Mouse (Mus musculus) regulatory T cell (primary cell): ENCODE results near the gene Tecr.

Experiments used
- in situ Hi-C: fragments of 300-600 bp; cut with MboI, MseI; formaldehyde crosslinking; loops from one replicate; pipeline ENCODE4 v1.15.1; 2025; ENCODE audit warnings: high pct_unique_total_duplicates

Tecr gene

GRCm38 (mm10) chr8:83582226-83582625 lies 25.5 kb downstream of the Tecr start:
- in situ Hi-C loops: no loop called here

GRCm38 (mm10) chr8:83580826-83581225 lies 26.9 kb downstream of the Tecr start:
- in situ Hi-C loops: no loop called here

- in situ Hi-C loops: loop anchor here (10.0 kb wide), 1 partner anchor 245 kb away; the partner anchor contains the start of gene Elmod2
These were observed 28.1 kb downstream of the Tecr start for GRCm38 (mm10) chr8:83579676-83580075.

- in situ Hi-C loops: loop anchor here (10.0 kb wide), 1 partner anchor 244 kb away; the partner anchor contains the start of gene Elmod2
These were observed 29.4 kb downstream of the Tecr start for GRCm38 (mm10) chr8:83578131-83579055.

- in situ Hi-C loops: loop anchor here (10.0 kb wide), 1 partner anchor 243 kb away; the partner anchor contains the start of gene Elmod2
These were observed 30.4 kb downstream of the Tecr start for GRCm38 (mm10) chr8:83577384-83577791.

- in situ Hi-C loops: loop anchor here (10.0 kb wide), 1 partner anchor 242 kb away; the partner anchor contains the start of gene Elmod2
These were observed 30.9 kb downstream of the Tecr start for GRCm38 (mm10) chr8:83576921-83577320.

GRCm38 (mm10) chr8:83576516-83576895 lies 31.3 kb downstream of the Tecr start:
- in situ Hi-C loops: loop anchor here (10.0 kb wide), 1 partner anchor 242 kb away; the partner anchor contains the start of gene Elmod2

- in situ Hi-C loops: loop anchor here (10.0 kb wide), 1 partner anchor 241 kb away; the partner anchor contains the start of gene Elmod2
These were observed 31.9 kb downstream of the Tecr start for GRCm38 (mm10) chr8:83575561-83576515.

GRCm38 (mm10) chr8:83574631-83575315 lies 33.0 kb downstream of the Tecr start:
- in situ Hi-C loops: loop anchor here (10.0 kb wide), 1 partner anchor 240 kb away; the partner anchor contains the start of gene Elmod2

- in situ Hi-C loops: loop anchor here (10.0 kb wide), 1 partner anchor 239 kb away; the partner anchor contains the start of gene Elmod2
These were observed 34.5 kb downstream of the Tecr start for GRCm38 (mm10) chr8:83573140-83573875.

GRCm38 (mm10) chr8:83572246-83572812 lies 35.4 kb downstream of the Tecr start:
- in situ Hi-C loops: loop anchor here (10.0 kb wide), 1 partner anchor 238 kb away; the partner anchor contains the start of gene Elmod2

GRCm38 (mm10) chr8:83571791-83572190 lies 36.0 kb downstream of the Tecr start:
- in situ Hi-C loops: loop anchor here (10.0 kb wide), 1 partner anchor 237 kb away; the partner anchor contains the start of gene Elmod2

- in situ Hi-C loops: loop anchor here (10.0 kb wide), 1 partner anchor 236 kb away; the partner anchor contains the start of gene Elmod2
These were observed 36.8 kb downstream of the Tecr start for GRCm38 (mm10) chr8:83571001-83571340.

- in situ Hi-C loops: loop anchor here (10.0 kb wide), 1 partner anchor 236 kb away; the partner anchor contains the start of gene Elmod2
These were observed 37.3 kb downstream of the Tecr start for GRCm38 (mm10) chr8:83570272-83571000.

- in situ Hi-C loops: no loop called here
These were observed 38.6 kb downstream of the Tecr start for GRCm38 (mm10) chr8:83569165-83569564.

GRCm38 (mm10) chr8:83568755-83569154 lies 39.0 kb downstream of the Tecr start:
- in situ Hi-C loops: no loop called here

- in situ Hi-C loops: no loop called here
These were observed 39.6 kb downstream of the Tecr start for GRCm38 (mm10) chr8:83568128-83568527.

- in situ Hi-C loops: no loop called here
These were observed 40.1 kb downstream of the Tecr start for GRCm38 (mm10) chr8:83567668-83568067.
